Mouse (Mus musculus) kidney, embryonic 16.5 days (tissue): ENCODE measurements around the gene Pdgfb. TPM values are rescaled to one million over a fixed set of nuclear protein-coding genes. Genes with fewer than 3 reads are reported as not detected.

ENCODE experiments used
- ATAC-seq: fragments of 200-750 bp; cut with Nextera tagmentation; 2 replicates; pipeline ENCODE4 v1.8.0; 2017; ENCODE audit warnings: moderate TSS enrichment; ENCODE audit not compliant: low FRiP score, low TSS enrichment
- H3K27ac ChIP-seq: fragments of 300-500 bp; sonication (generic); 2 replicates; pipeline ENCODE4 v1.5.1; 2014; ENCODE audit warnings: low read length
- H3K27me3 ChIP-seq: fragments of 300-500 bp; sonication (generic); 2 replicates; pipeline ENCODE4 v1.6.1; 2014; ENCODE audit warnings: low read length, control low read depth, mixed read lengths; ENCODE audit not compliant: insufficient read depth
- H3K36me3 ChIP-seq: fragments of 300-500 bp; sonication (generic); 2 replicates; pipeline ENCODE4 v1.6.1; 2014; ENCODE audit warnings: low read length, control low read depth, mixed read lengths; ENCODE audit not compliant: insufficient read depth
- H3K4me1 ChIP-seq: fragments of 300-500 bp; sonication (generic); 2 replicates; pipeline ENCODE4 v1.6.1; 2014; ENCODE audit warnings: low read length, control low read depth, mixed read lengths; ENCODE audit not compliant: insufficient read depth
- H3K4me2 ChIP-seq: fragments of 300-500 bp; sonication (generic); replicated peaks from 2 replicates; pipeline ENCODE4 v1.6.1; 2014; ENCODE audit warnings: low read depth, low read length
- H3K4me3 ChIP-seq: fragments of 300-500 bp; sonication (generic); 2 replicates; pipeline ENCODE4 v1.5.1; 2014; ENCODE audit warnings: mild to moderate bottlenecking, low read length
- H3K9ac ChIP-seq: fragments of 300-500 bp; sonication (generic); replicated peaks from 2 replicates; pipeline ENCODE4 v1.6.1; 2014; ENCODE audit warnings: low read length
- H3K9me3 ChIP-seq: fragments of 300-500 bp; sonication (generic); 2 replicates; pipeline ENCODE4 v1.6.1; 2016; ENCODE audit warnings: low read length, control low read depth
- WGBS: fragments of 180-500 bp; shearing (Covaris S2); extraction: QIAGEN DNeasy Blood & Tissue Kit; methylation state at CpG from one replicate; pipeline ENCODE4 v1.1.7; 2014; 5-methylcytosine and 5-hydroxymethylcytosine counted together
- polyA plus RNA-seq: library from polyadenylated mRNA; unstranded; fragments of >200 nt; fragmentation: Nextera tagmentation; extraction: Ambion mirVana; gene quantifications from 2 replicates; pipeline ENCODE4 v1.2.1, GENCODE M21; 2015

Gene Pdgfb
- polyA plus RNA-seq, 1 experiment from 2014 or later: 6.2 TPM

DNA sequence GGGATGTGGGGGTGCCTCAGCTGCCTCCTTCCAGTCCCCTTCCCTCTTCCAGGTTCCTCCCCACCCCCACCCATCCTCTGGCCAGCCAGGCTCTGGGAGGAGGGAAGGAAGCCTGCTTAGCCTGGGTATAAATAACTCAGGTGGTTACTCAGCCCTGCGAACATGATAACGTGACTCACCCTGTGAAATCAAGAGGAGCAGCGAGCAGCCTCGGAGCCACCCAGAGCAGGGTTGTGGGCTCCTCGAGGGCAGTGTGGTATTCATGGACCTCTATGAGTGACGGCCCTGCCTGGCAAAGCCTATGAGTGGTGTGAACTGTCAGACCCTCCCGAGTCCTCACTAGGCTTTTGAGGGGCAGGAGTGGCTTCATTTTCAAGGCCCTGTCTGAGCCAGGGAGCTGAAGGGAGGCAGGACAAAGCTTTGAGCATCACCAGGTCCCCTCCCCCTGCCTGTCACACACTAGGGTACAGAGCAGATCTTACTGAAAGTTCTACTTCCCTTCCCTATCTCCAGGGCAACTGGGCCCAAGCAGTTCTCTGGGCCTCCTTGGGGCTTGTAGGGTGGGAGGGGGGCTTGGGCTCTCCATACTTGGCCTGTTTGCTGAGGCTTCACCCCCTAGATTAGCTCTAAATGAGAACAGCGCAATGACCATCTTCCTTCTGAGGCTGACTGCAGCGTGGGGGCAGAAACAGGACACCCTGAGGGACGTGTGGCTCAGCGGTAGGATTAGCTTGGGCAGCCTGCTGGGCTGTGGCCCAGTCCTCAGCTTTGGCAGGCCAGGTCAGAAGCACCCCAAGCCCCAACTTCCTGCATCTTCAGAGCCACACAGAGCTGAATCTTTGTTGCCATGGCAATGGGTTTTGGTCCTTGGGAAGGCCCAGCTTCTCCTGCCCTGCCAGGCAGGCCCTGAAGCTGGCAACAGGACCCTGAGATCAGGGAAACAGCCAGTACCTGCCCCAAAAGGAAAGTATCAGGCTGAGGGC is 9.8 kb upstream of the Pdgfb start:
- Histone ChIP-seq H3K4me2 (no peak overlapping the region), H3K9me3 (no peaks in the 10 kb centered on the region), H3K27ac (peak overlapping the region; percentile 41), H3K36me3 (no peaks in the 10 kb centered on the region), H3K9ac (0 out of 2 replicates have a peak overlapping the region, but pooled peaks have one; percentile 5), H3K4me1 (peaks cover 32% of the 10 kb centered on the region), H3K4me3 (no peak overlapping the region), H3K27me3 (no peaks in the 10 kb centered on the region)
- ATAC-seq: peak; percentile 69
- WGBS: 33% methylated on average over 11 of the region's 11 CpGs

DNA sequence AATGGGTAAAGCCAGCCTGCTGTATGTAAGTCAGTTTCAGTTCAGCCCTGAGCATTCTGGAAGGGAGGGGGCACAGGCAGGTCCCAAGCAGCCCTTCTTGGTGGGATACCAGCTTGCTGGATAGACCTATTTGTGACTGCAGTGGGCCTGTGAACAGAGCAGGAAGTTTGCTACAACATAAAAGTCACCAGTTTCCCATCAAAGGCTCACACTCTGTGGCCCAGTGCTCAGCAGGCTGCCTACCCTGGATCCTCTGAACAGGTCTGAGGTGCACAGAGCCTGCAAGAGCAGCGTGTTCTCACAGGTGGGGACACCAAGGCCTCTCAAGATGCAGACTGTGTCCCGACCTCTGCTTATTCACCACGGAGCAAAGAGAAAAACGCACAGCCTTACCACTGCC is 5.7 kb upstream of the Pdgfb start:
- no peak for ATAC-seq
- H3K4me1 ChIP-seq: peaks cover 17% of the 10 kb centered on the region
- H3K27me3 ChIP-seq: peaks cover 10% of the 10 kb centered on the region
- no peak overlapping the region for H3K4me3 ChIP-seq
- H3K9ac ChIP-seq: no peak overlapping the region
- H3K27ac ChIP-seq: no peak overlapping the region
- no peaks in the 10 kb centered on the region for H3K9me3 ChIP-seq
- WGBS: 73% methylated on average over 4 of the region's 4 CpGs
- no peaks in the 10 kb centered on the region for H3K36me3 ChIP-seq
- H3K4me2 ChIP-seq: no peak overlapping the region

DNA sequence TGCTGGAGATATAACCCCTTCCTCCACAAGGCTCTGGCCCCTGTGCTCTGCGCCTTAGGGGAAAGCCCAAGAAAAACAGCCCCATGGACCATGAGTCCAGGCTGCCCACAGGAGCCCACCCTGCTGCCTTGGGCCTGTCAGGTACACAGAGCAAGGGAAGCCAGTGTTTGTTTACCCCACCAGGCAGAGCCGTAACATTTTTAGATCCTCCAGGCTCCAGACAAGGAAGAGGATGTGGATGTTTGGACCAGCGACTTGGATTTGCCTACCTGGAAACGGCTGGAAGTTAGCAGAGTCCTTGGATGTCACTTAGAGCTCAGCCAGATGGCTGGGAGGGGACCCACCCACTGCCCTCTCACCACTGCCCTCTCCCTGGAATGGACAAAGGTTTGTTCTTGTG is 4.8 kb upstream of the Pdgfb start:
- no peak for ATAC-seq
- peaks cover 16% of the 10 kb centered on the region for H3K4me1 ChIP-seq
- H3K4me2 ChIP-seq: no peak overlapping the region
- peaks cover 18% of the 10 kb centered on the region for H3K27me3 ChIP-seq
- H3K4me3 ChIP-seq: no peak overlapping the region
- WGBS: 53% methylated on average over 4 of the region's 4 CpGs
- no peaks in the 10 kb centered on the region for H3K9me3 ChIP-seq
- no peak overlapping the region for H3K27ac ChIP-seq
- H3K9ac ChIP-seq: no peak overlapping the region
- no peaks in the 10 kb centered on the region for H3K36me3 ChIP-seq

DNA sequence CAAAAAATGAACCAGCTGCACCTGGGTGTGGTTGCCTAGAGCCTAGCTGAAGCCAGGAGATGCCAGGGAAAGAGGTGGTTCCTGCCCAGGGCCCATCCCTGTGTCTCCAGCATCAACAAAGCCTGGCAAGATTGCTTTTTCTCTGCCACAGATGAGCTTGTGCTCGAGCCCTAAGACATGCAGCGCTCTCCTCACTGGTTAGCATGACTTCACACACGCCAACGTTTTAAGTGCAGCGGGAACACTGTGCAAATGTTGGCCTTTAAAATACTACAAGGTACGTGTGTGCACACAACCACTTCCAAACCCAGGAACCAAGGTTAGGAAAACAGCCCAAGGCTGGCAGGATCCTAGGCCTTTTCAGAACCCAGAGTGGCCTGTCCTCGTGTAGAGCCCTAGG is 4.4 kb upstream of the Pdgfb start:
- H3K27ac ChIP-seq: no peak overlapping the region

DNA sequence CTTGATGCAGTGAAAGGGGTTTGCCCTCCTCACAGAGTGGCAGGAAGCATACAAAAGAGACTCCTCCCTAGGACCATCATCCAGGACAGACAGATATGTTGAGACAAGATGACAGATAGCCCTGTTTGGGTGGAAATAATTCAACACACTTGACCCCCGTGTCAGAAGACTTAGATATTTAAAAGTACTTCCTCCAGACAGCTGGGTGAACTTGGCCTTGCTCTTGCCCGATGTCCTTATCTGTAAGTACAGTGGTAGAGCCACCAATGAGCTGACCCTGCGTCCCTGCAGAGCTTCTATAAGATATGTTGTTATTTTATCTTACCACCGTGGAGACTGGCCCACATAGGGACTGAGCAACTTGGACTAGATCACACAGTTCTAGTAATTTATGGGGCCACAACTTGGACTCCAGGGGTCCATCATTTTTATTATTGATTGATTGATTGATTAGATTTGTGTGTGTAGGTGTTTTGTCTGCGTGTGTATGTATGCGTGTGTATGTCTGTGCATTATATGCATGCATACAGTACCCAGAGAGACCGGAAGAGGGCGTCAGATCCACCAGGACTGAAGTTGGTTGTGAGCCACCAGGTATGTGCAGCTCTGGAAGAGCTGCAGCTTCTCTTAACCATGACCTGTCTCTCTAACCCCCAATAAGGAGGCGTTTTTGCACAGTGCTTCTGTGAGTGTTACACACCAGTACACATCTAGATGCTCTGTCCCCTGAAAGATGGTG is 2.0 kb upstream of the Pdgfb start:
- Histone ChIP-seq H3K27ac (no peak overlapping the region), H3K27me3 (peaks cover 44% of the 10 kb centered on the region), H3K36me3 (no peaks in the 10 kb centered on the region), H3K9ac (no peak overlapping the region), H3K4me2 (no peak overlapping the region), H3K4me3 (no peak overlapping the region), H3K9me3 (no peaks in the 10 kb centered on the region), H3K4me1 (peaks cover 33% of the 10 kb centered on the region)
- 80% methylated on average over 9 of the region's 9 CpGs for WGBS
- ATAC-seq: no peak

More for the DNA sequence above, 4.4 kb upstream of the Pdgfb start:
- 82% methylated on average over 7 of the region's 7 CpGs for WGBS
- Histone ChIP-seq H3K27me3 (peaks cover 22% of the 10 kb centered on the region), H3K9ac (no peak overlapping the region), H3K4me2 (no peak overlapping the region), H3K36me3 (no peaks in the 10 kb centered on the region), H3K4me3 (no peak overlapping the region), H3K9me3 (no peaks in the 10 kb centered on the region), H3K4me1 (peaks cover 16% of the 10 kb centered on the region)
- no peak for ATAC-seq

DNA sequence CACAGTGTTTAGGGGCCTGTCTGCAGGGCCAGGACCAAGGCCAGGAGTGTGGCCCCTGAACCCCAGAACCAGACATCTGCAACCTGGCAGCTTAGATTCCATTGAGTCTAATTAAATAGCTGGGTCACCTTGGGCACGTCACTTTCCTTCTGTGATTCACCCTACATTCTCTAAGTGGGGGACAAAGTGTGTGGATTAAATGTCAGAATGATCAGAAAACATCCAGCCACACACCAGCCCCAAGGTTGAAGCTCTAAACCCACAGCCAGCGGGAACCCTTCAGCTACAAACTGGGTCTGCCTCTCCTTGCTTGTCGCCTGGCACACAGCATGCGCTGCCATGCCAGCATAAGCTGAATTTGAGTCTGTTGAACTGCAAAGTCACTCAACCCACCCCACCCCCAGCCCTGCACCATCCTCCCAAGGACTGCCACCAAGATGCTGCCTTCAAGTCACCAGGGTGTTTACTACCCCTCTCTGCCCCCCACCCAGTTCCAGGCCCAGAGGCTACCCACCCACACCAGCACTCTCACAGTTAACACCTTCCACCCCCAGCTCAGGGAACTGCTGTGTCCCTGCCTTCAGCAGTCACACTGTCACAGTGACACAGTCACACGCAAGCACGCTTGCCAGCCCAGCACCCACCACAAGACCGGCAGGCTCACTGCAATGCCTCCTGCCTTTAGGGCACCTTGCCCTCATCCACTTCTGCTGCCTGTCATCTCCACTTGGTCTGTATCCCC is 605 bp upstream of the Pdgfb start:
- Histone ChIP-seq H3K27me3 (peaks cover 57% of the 10 kb centered on the region), H3K4me2 (peak overlapping the region; percentile 99), H3K36me3 (no peaks in the 10 kb centered on the region), H3K27ac (peak overlapping the region; percentile 82; the same call in 1 of the 2 replicates), H3K9me3 (no peaks in the 10 kb centered on the region), H3K9ac (peak overlapping the region; percentile 74), H3K4me3 (peak overlapping the region; percentile 67), H3K4me1 (peaks cover 41% of the 10 kb centered on the region)
- 59% methylated on average over 7 of the region's 7 CpGs for WGBS
- ATAC-seq: no peak

DNA sequence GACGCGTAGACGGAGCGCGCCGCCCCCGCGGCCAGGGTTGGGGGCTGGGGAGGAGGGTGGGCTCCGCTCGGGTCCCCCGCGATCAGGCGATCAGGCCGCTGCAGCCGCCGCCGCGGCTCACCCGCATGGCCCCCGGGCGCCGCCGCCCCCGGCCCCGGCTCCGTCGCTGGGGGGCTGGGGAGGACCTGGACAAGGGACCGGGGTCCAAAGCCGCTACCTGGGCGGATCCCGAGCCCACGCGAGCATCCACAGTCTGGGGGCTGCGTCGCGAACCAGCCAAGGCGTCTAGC is 801 bp downstream of the Pdgfb start:
- Histone ChIP-seq H3K9me3 (no peaks in the 10 kb centered on the region), H3K27me3 (peaks cover 60% of the 10 kb centered on the region), H3K9ac (peak overlapping the region; percentile 74), H3K4me3 (peak overlapping the region; percentile 67), H3K36me3 (no peaks in the 10 kb centered on the region), H3K27ac (peak overlapping the region; percentile 82), H3K4me1 (peaks cover 41% of the 10 kb centered on the region), H3K4me2 (peak overlapping the region; percentile 99)
- under 1% methylated on average over 27 of the region's 37 CpGs for WGBS
- ATAC-seq: no peak

DNA sequence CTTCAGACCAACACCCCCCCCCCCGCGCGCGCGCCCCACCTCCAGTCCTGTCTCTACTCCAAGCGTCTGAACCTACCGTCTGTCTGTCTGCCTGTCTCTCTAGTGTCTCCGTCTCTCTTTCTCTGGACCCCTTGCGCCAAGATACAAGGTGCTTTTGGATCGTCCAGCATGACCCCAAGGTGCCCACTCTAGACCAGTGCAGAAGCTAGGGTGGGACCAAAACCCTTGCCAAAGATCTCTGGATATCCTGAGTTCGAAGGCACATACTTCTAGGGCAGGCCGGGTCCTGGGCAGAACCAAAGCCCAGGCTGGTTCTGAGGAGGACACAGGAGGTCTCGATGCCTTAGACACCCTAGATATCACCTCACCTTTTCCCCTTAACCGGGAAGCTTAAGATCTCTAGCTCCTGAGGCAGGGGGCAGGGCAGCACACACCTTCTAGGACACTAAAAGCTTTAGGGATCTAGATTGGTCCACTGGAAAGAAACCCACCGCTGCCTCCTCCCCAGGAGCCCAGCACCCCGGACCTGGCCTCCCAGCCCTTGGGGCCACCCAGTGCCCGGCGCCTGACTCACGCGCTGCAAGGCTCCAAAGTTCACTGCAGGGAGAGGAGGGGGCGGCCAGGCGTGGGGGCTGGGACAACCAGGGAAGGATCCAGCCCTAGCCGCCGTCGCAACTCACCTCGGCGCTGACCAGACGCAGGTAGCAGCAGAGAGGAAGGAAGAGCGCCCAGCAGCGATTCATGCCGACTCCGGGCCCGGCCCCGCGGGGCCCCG is 1.3 kb downstream of the Pdgfb start:
- Histone ChIP-seq H3K4me3 (peak overlapping the region; percentile 67), H3K27me3 (peaks cover 60% of the 10 kb centered on the region), H3K4me1 (peaks cover 41% of the 10 kb centered on the region), H3K9me3 (no peaks in the 10 kb centered on the region), H3K36me3 (no peaks in the 10 kb centered on the region), H3K9ac (peak overlapping the region; percentile 74), H3K4me2 (peak overlapping the region; percentile 99), H3K27ac (peak overlapping the region; percentile 82)
- 2% methylated on average over 36 of the region's 36 CpGs for WGBS
- peak; percentile 54 for ATAC-seq
